Mouse (Mus musculus) embryo, embryonic 10.5 days (tissue): ENCODE results near the gene Gtf2f1.

Source experiments
- DNase-seq: peaks from one replicate; pipeline ENCODE4 v3.0.0-alpha.2; 2015; ENCODE audit warnings: low spot score

The Gtf2f1 gene

GRCm38 (mm10) chr17:57011236-57012141 is at the start of gene Gtf2f1, which contains the start of gene Gm17949:
TSS of gene Gtf2f1 (minus strand) at chr17:57011288.
TSS of gene Gm17949 (plus strand) at chr17:57011469.
- DNase-seq = peak; percentile 99

- DNase-seq = peak; percentile 97
These were observed 49.2 kb upstream of the Gtf2f1 start for GRCm38 (mm10) chr17:57060231-57060801.

GRCm38 (mm10) chr17:57059486-57059977 is 48.4 kb upstream of the Gtf2f1 start, which contains the start of gene Slc25a23:
TSS of gene Slc25a23 (minus strand) at chr17:57059863.
- DNase-seq = peak; percentile 87

GRCm38 (mm10) chr17:57058891-57059485 is 47.9 kb upstream of the Gtf2f1 start, which contains the start of gene Crb3:
TSS of gene Crb3 (plus strand) at chr17:57059105.
- DNase-seq = peak; percentile 15

GRCm38 (mm10) chr17:57056246-57056645 is 45.2 kb upstream of the Gtf2f1 start:
- DNase-seq = no peak

GRCm38 (mm10) chr17:57051679-57052078 is 40.6 kb upstream of the Gtf2f1 start:
- DNase-seq = peak; percentile 18

GRCm38 (mm10) chr17:57048816-57049215 is 37.7 kb upstream of the Gtf2f1 start:
- DNase-seq = no peak

GRCm38 (mm10) chr17:57047406-57047805 is 36.3 kb upstream of the Gtf2f1 start:
- DNase-seq = peak; percentile 41

- no peak for DNase-seq
These were observed 30.5 kb upstream of the Gtf2f1 start, which contains the start of gene Slc25a41 for GRCm38 (mm10) chr17:57041554-57041953. TSS of gene Slc25a41 (minus strand) at chr17:57041654.

GRCm38 (mm10) chr17:57038978-57039377 is 27.9 kb upstream of the Gtf2f1 start:
- no peak for DNase-seq

- peak; percentile 3 for DNase-seq
These were observed 21.8 kb upstream of the Gtf2f1 start for GRCm38 (mm10) chr17:57032854-57033253.

GRCm38 (mm10) chr17:57031661-57032420 is 20.8 kb upstream of the Gtf2f1 start:
- peak; percentile 100 for DNase-seq

- peak; percentile 66 for DNase-seq
These were observed 20.0 kb upstream of the Gtf2f1 start, which contains the start of gene Khsrp for GRCm38 (mm10) chr17:57030931-57031660. TSS of gene Khsrp (minus strand) at chr17:57031522.

- DNase-seq = no peak
These were observed 18.6 kb upstream of the Gtf2f1 start for GRCm38 (mm10) chr17:57029691-57030090.

GRCm38 (mm10) chr17:57027471-57027870 is 16.4 kb upstream of the Gtf2f1 start:
- DNase-seq = no peak

GRCm38 (mm10) chr17:57020960-57021359 is 9.9 kb upstream of the Gtf2f1 start:
- no peak for DNase-seq

GRCm38 (mm10) chr17:57019693-57020092 is 8.6 kb upstream of the Gtf2f1 start:
- no peak for DNase-seq

GRCm38 (mm10) chr17:57012245-57012795 is 1.2 kb upstream of the Gtf2f1 start:
- DNase-seq = no peak

GRCm38 (mm10) chr17:57010911-57011235 is 215 bp downstream of the Gtf2f1 start:
- no peak for DNase-seq

- DNase-seq = no peak
These were observed 3.8 kb downstream of the Gtf2f1 start for GRCm38 (mm10) chr17:57007137-57007905.
